Comparison of ENCODE assay signal across 19 mouse cellular contexts in genomic region chr14:37163277-37163956, GRCm38 (mm10). TPM values are rescaled to one million over a fixed set of nuclear protein-coding genes. Genes with fewer than 3 reads are reported as not detected.
A peak's percentile ranks its signal among the peaks of the same experiment; 100 is the strongest.
DNase-seq lines count a peak whose midpoint lies in the region; ATAC-seq and TF ChIP-seq lines count a peak whose summit lies in the region.
"Had no signal": no experiment of that assay in that cellular context is flagged by ENCODE, and none has a peak within 500 bp of the region (broad histone marks: within the 10 kb centered on the region; RNA-seq: fewer than 3 reads in every experiment).

No protein-coding gene starts in this region.

- no peaks in the 10 kb centered on the region for H3K36me3 ChIP-seq in megakaryocyte, embryonic 14.5 days (replicated peaks; ENCODE audit: low read length)
- no peaks in the 10 kb centered on the region for H3K36me3 ChIP-seq in liver, embryonic 14.5 days (replicated peaks; ENCODE audit: control insufficient read depth, insufficient read depth, low read depth)
- H3K36me3 ChIP-seq: embryonic facial prominence, embryonic 15.5 days; heart, embryonic 15.5 days; midbrain, embryonic 12.5 days had no signal

- intact Hi-C loops in left cerebral cortex, postnatal 25 days (cut with DNase I) = no loop called here

- H3K9ac ChIP-seq in liver, embryonic 14.5 days (replicated peaks) = peak overlapping the region; percentile 54
- H3K9ac ChIP-seq: embryonic facial prominence, embryonic 15.5 days; heart, embryonic 15.5 days; midbrain, embryonic 12.5 days had no signal

- no peak for TF ChIP-seq CTCF in liver, embryonic 14.5 days (IDR thresholded peaks at IDR 0.05; ENCODE audit: low read depth)

- H3K27ac ChIP-seq in liver, embryonic 14.5 days = peak overlapping the region; percentile 87
- H3K27ac ChIP-seq: embryonic facial prominence, embryonic 15.5 days; heart, embryonic 15.5 days; hindbrain, postnatal 0 days; midbrain, embryonic 12.5 days had no signal

- peak overlapping the region; percentile 10 for H3K4me3 ChIP-seq in megakaryocyte, embryonic 14.5 days (replicated peaks)
- peak overlapping the region in 1 of 2 experiments; percentile 18; a peak in 1 of 4 replicates for H3K4me3 ChIP-seq in liver, embryonic 14.5 days (ENCODE audit: insufficient read depth in 1 of 2, low read depth in 2 of 2, low read length in 2 of 2)
- H3K4me3 ChIP-seq: embryonic facial prominence, embryonic 15.5 days; heart, embryonic 15.5 days; midbrain, embryonic 12.5 days had no signal

- peaks cover 12% of the 10 kb centered on the region for H3K9me3 ChIP-seq in megakaryocyte, embryonic 14.5 days
- H3K9me3 ChIP-seq in liver, embryonic 14.5 days (ENCODE audit: control insufficient read depth, low read length) = no peaks in the 10 kb centered on the region
- H3K9me3 ChIP-seq: embryonic facial prominence, embryonic 15.5 days; heart, embryonic 15.5 days; midbrain, embryonic 12.5 days had no signal

- WGBS in liver, embryonic 14.5 days (ENCODE audit: insufficient replicate concordance) = 28% methylated on average over 4 of the region's 4 CpGs

- H3K4me1 ChIP-seq in megakaryocyte, embryonic 14.5 days = peaks cover 49% of the 10 kb centered on the region
- peaks cover 29 to 32% of the 10 kb centered on the region in 2 experiments for H3K4me1 ChIP-seq in liver, embryonic 14.5 days (replicated peaks; ENCODE audit: control insufficient read depth in 2 of 2, insufficient read depth in 2 of 2, low read length in 1 of 2)
- H3K4me1 ChIP-seq: embryonic facial prominence, embryonic 15.5 days; heart, embryonic 15.5 days; midbrain, embryonic 12.5 days had no signal

- no peaks in the 10 kb centered on the region for H3K27me3 ChIP-seq in megakaryocyte, embryonic 14.5 days (replicated peaks)
- H3K27me3 ChIP-seq in liver, embryonic 14.5 days (ENCODE audit: control insufficient read depth, insufficient read depth, low read length) = no peaks in the 10 kb centered on the region
- H3K27me3 ChIP-seq: embryonic facial prominence, embryonic 15.5 days; heart, embryonic 15.5 days; midbrain, embryonic 12.5 days had no signal

- peak overlapping the region; percentile 62 for H3K4me2 ChIP-seq in liver, embryonic 14.5 days (ENCODE audit: low read depth)
- H3K4me2 ChIP-seq: embryonic facial prominence, embryonic 15.5 days; heart, embryonic 15.5 days; midbrain, embryonic 12.5 days had no signal

- TF ChIP-seq EP300 in liver, embryonic 14.5 days (IDR thresholded peaks at IDR 0.05; ENCODE audit: low read depth) = peak; percentile 78

- no peak for ATAC-seq in megakaryocyte, adult 5-6 weeks (ENCODE audit: poor library complexity, severe bottlenecking)
- ATAC-seq in erythroblast, adult 5-6 weeks (replicated peaks; ENCODE audit: low FRiP score, poor library complexity, severe bottlenecking) = peak; percentile 94
- peak; percentile 97 for ATAC-seq in liver, embryonic 14.5 days (ENCODE audit: insufficient read depth)
- ATAC-seq: forebrain, embryonic 14.5 days; hindbrain, postnatal 0 days had no signal

- peak; percentile 53 to 74 (median 59) for DNase-seq in liver, embryonic 14.5 days (ENCODE audit: low read depth in 3 of 3, low spot score in 3 of 3)
- DNase-seq in left cerebral cortex, postnatal 25 days (ENCODE audit: low spot score in 2 of 2) = no peak
- no peak for DNase-seq in urinary bladder, postnatal 14 days (ENCODE audit: low spot score)
- DNase-seq in right cerebral cortex, adult 18-20 months = no peak
- DNase-seq: adrenal gland, postnatal 25 days; cerebellum, adult 9-10 months; kidney, adult 8-10 months; thymus, postnatal 14 days had no signal

RNA-seq across cellular contexts. Expression of gene Ghitm, which starts 28.3 kb away (rescaled TPM):
- polyA plus RNA-seq in megakaryocyte, embryonic 14.5 days (2012; ENCODE audit: insufficient read depth, low replicate concordance) = 12.5 and 20.9 TPM in 2 replicates
- 84.9 and 89.2 TPM in 2 replicates for total RNA-seq in megakaryocyte, adult 5-6 weeks (2015)
- 85.7 and 101 TPM in 2 replicates for total RNA-seq in megakaryocyte, adult 5-6 weeks (2017)
- total RNA-seq in erythroblast, adult 5-6 weeks (2015; ENCODE audit: low replicate concordance) = 190 and 199 TPM in 2 replicates
- total RNA-seq in erythroblast, adult 5-6 weeks (2017; ENCODE audit: low replicate concordance) = 230 and 266 TPM in 2 replicates
- polyA plus RNA-seq in liver, embryonic 14.5 days (2012; rRNA removed) = 64.5 and 88.4 TPM in 2 replicates
- polyA plus RNA-seq in liver, embryonic 14.5 days (2014; fragmentation: Nextera tagmentation; extraction: Ambion mirVana) = 231 and 243 TPM in 2 replicates
- 100 to 1,000 TPM; 409 to 411 TPM for total RNA-seq in left cerebral cortex, postnatal 25 days (2021)

RNA-seq across cellular contexts. Expression of gene 2610528A11Rik, which starts 49.6 kb away (rescaled TPM):
- 4.3 TPM in 1 of 2 replicates, not detected in the other for polyA plus RNA-seq in megakaryocyte, embryonic 14.5 days (2012; ENCODE audit: insufficient read depth, low replicate concordance)
- total RNA-seq in megakaryocyte, adult 5-6 weeks (2015) = 1.1 TPM in 1 of 2 replicates, not detected in the other
- total RNA-seq in megakaryocyte, adult 5-6 weeks (2017) = 0.55 and 1.0 TPM in 2 replicates
- not detected in 2 replicates for total RNA-seq in erythroblast, adult 5-6 weeks (2015; ENCODE audit: low replicate concordance)
- total RNA-seq in erythroblast, adult 5-6 weeks (2017; ENCODE audit: low replicate concordance) = not detected in 2 replicates
- polyA plus RNA-seq in liver, embryonic 14.5 days (2012; rRNA removed) = 0.35 and 0.54 TPM in 2 replicates
- not detected in 2 replicates for polyA plus RNA-seq in liver, embryonic 14.5 days (2014; fragmentation: Nextera tagmentation; extraction: Ambion mirVana)
- total RNA-seq in left cerebral cortex, postnatal 25 days (2021) = not detected
- total RNA-seq: gastrocnemius, postnatal 4 days; hindbrain, postnatal 0 days; liver, adult 2 months had no signal
- polyA plus RNA-seq: forebrain, embryonic 14.5 days; midbrain, embryonic 12.5 days; neural tube, embryonic 14.5 days had no signal

Comparison
In these comparisons a context has a peak if more than half of its experiments do, and no peak if none do; other contexts are left out.
1. DNase-seq: peak in liver, embryonic 14.5 days (3 of 3); none in left cerebral cortex, postnatal 25 days (0 of 2), urinary bladder, postnatal 14 days (single experiment) and right cerebral cortex, adult 18-20 months (single experiment).